Comparison of ENCODE assay signal across 8 mouse cellular contexts in the genomic region with DNA sequence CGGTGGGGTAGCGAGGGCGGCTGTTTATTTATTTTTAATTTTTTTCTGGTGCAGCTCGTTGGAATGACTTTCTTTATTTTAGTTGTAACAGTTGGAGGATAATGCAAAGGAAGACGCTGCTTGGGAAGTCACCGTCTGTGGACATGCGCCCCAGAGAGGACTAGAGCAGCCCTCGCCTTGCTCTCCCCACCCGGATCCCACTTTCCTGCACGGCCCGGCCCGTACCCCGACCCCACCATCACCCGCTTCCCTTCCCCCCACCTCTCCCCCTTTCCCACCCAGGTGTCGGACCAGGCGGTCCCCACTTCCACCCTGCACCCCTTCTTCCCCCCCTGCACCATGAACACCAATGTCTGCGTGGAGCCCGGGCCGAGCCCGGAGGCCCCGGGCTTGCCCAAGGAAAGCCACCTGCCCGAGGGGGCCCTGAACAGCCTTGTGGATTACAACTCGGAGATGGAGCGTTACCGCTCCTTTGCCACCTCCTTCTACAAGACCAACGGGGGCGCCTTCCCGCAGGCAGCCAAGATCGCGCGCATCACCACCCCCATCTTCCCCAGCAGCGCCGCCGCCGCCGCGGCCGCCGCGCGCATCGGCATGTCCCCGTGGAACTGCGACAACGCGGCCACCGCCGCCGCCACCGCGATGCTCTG. TPM values are rescaled to one million over a fixed set of nuclear protein-coding genes. Genes with fewer than 3 reads are reported as not detected.
A peak's percentile ranks its signal among the peaks of the same experiment; 100 is the strongest.
DNase-seq lines count a peak whose midpoint lies in the region; ATAC-seq lines count a peak whose summit lies in the region.

No protein-coding gene starts in this region.

- peak; percentile 13; the same call in 1 of the 2 replicates for ATAC-seq in embryonic facial prominence, embryonic 15.5 days (ENCODE audit: insufficient number of reproducible peaks, low FRiP score, low TSS enrichment, low read depth)
- peak; percentile 20; the same call in 1 of the 2 replicates for ATAC-seq in heart, embryonic 13.5 days (ENCODE audit: extremely low read depth, insufficient number of reproducible peaks, low FRiP score, low TSS enrichment)
- peak; percentile 20; the same call in 1 of the 2 replicates for ATAC-seq in liver, embryonic 12.5 days
- peak; percentile 28 for ATAC-seq in neural tube, embryonic 14.5 days (ENCODE audit: low read depth)

- H3K4me2 ChIP-seq in embryonic facial prominence, embryonic 15.5 days (replicated peaks): peak overlapping the region; percentile 88
- H3K4me2 ChIP-seq in heart, embryonic 13.5 days: peak overlapping the region; percentile 75
- peak overlapping the region; percentile 75 for H3K4me2 ChIP-seq in liver, embryonic 12.5 days
- H3K4me2 ChIP-seq in neural tube, embryonic 14.5 days (ENCODE audit: low read depth, low read length): peak overlapping the region; percentile 88

- peak; percentile 45 for DNase-seq in 416B (ENCODE audit: low read depth)
- DNase-seq in adrenal gland, postnatal 25 days: peak; percentile 66
- DNase-seq in kidney, postnatal 14 days: peak; percentile 51
- DNase-seq in thymus, postnatal 36 days: peak; percentile 4 to 33

- H3K36me3 ChIP-seq in embryonic facial prominence, embryonic 15.5 days: no peaks in the 10 kb centered on the region
- H3K36me3 ChIP-seq in heart, embryonic 13.5 days: no peaks in the 10 kb centered on the region
- no peaks in the 10 kb centered on the region for H3K36me3 ChIP-seq in liver, embryonic 12.5 days
- no peaks in the 10 kb centered on the region for H3K36me3 ChIP-seq in neural tube, embryonic 14.5 days (ENCODE audit: control insufficient read depth, insufficient read depth, low read length)

- H3K4me1 ChIP-seq in embryonic facial prominence, embryonic 15.5 days: peaks cover 11% of the 10 kb centered on the region
- peaks cover 30% of the 10 kb centered on the region for H3K4me1 ChIP-seq in heart, embryonic 13.5 days
- peaks cover 11% of the 10 kb centered on the region; the same call in 1 of the 2 replicates for H3K4me1 ChIP-seq in liver, embryonic 12.5 days
- H3K4me1 ChIP-seq in neural tube, embryonic 14.5 days (ENCODE audit: control insufficient read depth, insufficient read depth, low read length): peaks cover 29% of the 10 kb centered on the region

- under 1% methylated on average over 51 of the region's 51 CpGs for WGBS in embryonic facial prominence, embryonic 15.5 days
- WGBS in heart, embryonic 13.5 days: under 1% methylated on average over 41 of the region's 51 CpGs
- 1% methylated on average over 31 of the region's 51 CpGs for whole genome bisulfite sequencing in liver, embryonic 12.5 days (ENCODE audit: insufficient replicate concordance)
- WGBS in neural tube, embryonic 14.5 days: under 1% methylated on average over 50 of the region's 51 CpGs

- peak overlapping the region; percentile 85 for H3K27ac ChIP-seq in embryonic facial prominence, embryonic 15.5 days (replicated peaks)
- H3K27ac ChIP-seq in heart, embryonic 13.5 days (replicated peaks): peak overlapping the region; percentile 95
- peak overlapping the region; percentile 71 for H3K27ac ChIP-seq in liver, embryonic 12.5 days
- H3K27ac ChIP-seq in neural tube, embryonic 14.5 days (ENCODE audit: low read depth, low read length): peak overlapping the region; percentile 99

- peak overlapping the region; percentile 67 for H3K4me3 ChIP-seq in embryonic facial prominence, embryonic 15.5 days (replicated peaks)
- peak overlapping the region; percentile 78 for H3K4me3 ChIP-seq in heart, embryonic 13.5 days
- peak overlapping the region; percentile 59 for H3K4me3 ChIP-seq in liver, embryonic 12.5 days
- peak overlapping the region; percentile 70 for H3K4me3 ChIP-seq in neural tube, embryonic 14.5 days (ENCODE audit: low read depth, low read length)

- no peaks in the 10 kb centered on the region for H3K9me3 ChIP-seq in embryonic facial prominence, embryonic 15.5 days (replicated peaks)
- H3K9me3 ChIP-seq in heart, embryonic 13.5 days: no peaks in the 10 kb centered on the region
- no peaks in the 10 kb centered on the region for H3K9me3 ChIP-seq in liver, embryonic 12.5 days (replicated peaks)
- H3K9me3 ChIP-seq in neural tube, embryonic 14.5 days (ENCODE audit: control insufficient read depth, low read length): no peaks in the 10 kb centered on the region

- peak overlapping the region; percentile 57 for H3K9ac ChIP-seq in embryonic facial prominence, embryonic 15.5 days
- H3K9ac ChIP-seq in heart, embryonic 13.5 days: peak overlapping the region; percentile 91
- H3K9ac ChIP-seq in liver, embryonic 12.5 days: peak overlapping the region; percentile 25
- H3K9ac ChIP-seq in neural tube, embryonic 14.5 days (replicated peaks; ENCODE audit: low read depth, low read length): peak overlapping the region; percentile 90

- no peaks in the 10 kb centered on the region for H3K27me3 ChIP-seq in embryonic facial prominence, embryonic 15.5 days
- H3K27me3 ChIP-seq in heart, embryonic 13.5 days (replicated peaks): no peaks in the 10 kb centered on the region
- peaks cover 57% of the 10 kb centered on the region for H3K27me3 ChIP-seq in liver, embryonic 12.5 days (replicated peaks)
- H3K27me3 ChIP-seq in neural tube, embryonic 14.5 days (ENCODE audit: control insufficient read depth, insufficient read depth, low read length): no peaks in the 10 kb centered on the region

RNA-seq across cellular contexts. Expression of a gene that starts 3.2 kb away (rescaled TPM):
- 8.2 and 9.7 TPM in 2 replicates for total RNA-seq in adrenal gland, postnatal 25 days (2021)
- 4.7 and 5.1 TPM in 2 replicates for polyA plus RNA-seq in embryonic facial prominence, embryonic 15.5 days (2015; fragmentation: Nextera tagmentation; extraction: Ambion mirVana)
- polyA plus RNA-seq in heart, embryonic 13.5 days (2015; fragmentation: Nextera tagmentation; extraction: Ambion mirVana): 3.8 and 3.9 TPM in 2 replicates
- polyA plus RNA-seq in liver, embryonic 12.5 days (2016; fragmentation: Nextera tagmentation; extraction: Ambion mirVana): 0.72 and 0.73 TPM in 2 replicates
- 41.5 and 43.9 TPM in 2 replicates for polyA plus RNA-seq in neural tube, embryonic 14.5 days (2014; fragmentation: Nextera tagmentation; extraction: Ambion mirVana)

Comparison
In these comparisons a context has a peak if more than half of its experiments do, and no peak if none do; other contexts are left out.
1. Peak in every context shown above with its lines: DNase-seq, ATAC-seq, H3K4me3 ChIP-seq and H3K27ac ChIP-seq.
2. H3K9ac ChIP-seq: peak in every context shown above with its lines; median percentile 91 in heart, embryonic 13.5 days; 90 in neural tube, embryonic 14.5 days; 57 in embryonic facial prominence, embryonic 15.5 days; 25 in liver, embryonic 12.5 days.